Mouse (Mus musculus): ENCODE results near the gene Rab30. TPM values are rescaled to one million over a fixed set of nuclear protein-coding genes. Genes with fewer than 3 reads are reported as not detected.
A peak's percentile ranks its signal among the peaks of the same experiment; 100 is the strongest.

Gene Rab30
- polyA plus RNA-seq, 1 experiment = 12.9 TPM

- DNase-seq (ENCODE audit: low read depth) = no peak
- no peak for TF ChIP-seq POLR2A (IDR thresholded peaks at IDR 0.05; ENCODE audit: borderline replicate concordance, extremely low read depth, insufficient read depth, insufficient read length, poor library complexity, severe bottlenecking)
- TF ChIP-seq CTCF (IDR thresholded peaks at IDR 0.05; ENCODE audit: borderline replicate concordance, extremely low read depth, insufficient read depth, insufficient read length) = no peak
Observed at GRCm38 (mm10) chr7:92871596-92871995, 130.2 kb downstream of the Rab30 start.

- TF ChIP-seq POLR2A (IDR thresholded peaks at IDR 0.05; ENCODE audit: borderline replicate concordance, extremely low read depth, insufficient read depth, insufficient read length, poor library complexity, severe bottlenecking) (no peak), CTCF (IDR thresholded peaks at IDR 0.05; ENCODE audit: borderline replicate concordance, extremely low read depth, insufficient read depth, insufficient read length) (peak; percentile 90)
- peak; percentile 98 for DNase-seq (ENCODE audit: low read depth)
Observed at GRCm38 (mm10) chr7:92874116-92874675, 132.8 kb downstream of the Rab30 start, which contains the start of the genes Ddias and Prcp. Gene Ddias, minus strand, starts transcription at chr7:92874247. Gene Prcp, plus strand, starts transcription at chr7:92874470.

- peak; percentile 97 for DNase-seq (ENCODE audit: low read depth)
- TF ChIP-seq POLR2A (IDR thresholded peaks at IDR 0.05; ENCODE audit: borderline replicate concordance, extremely low read depth, insufficient read depth, insufficient read length, poor library complexity, severe bottlenecking) (peak; percentile 68; the same call in 1 of the 2 replicates), CTCF (IDR thresholded peaks at IDR 0.05; ENCODE audit: borderline replicate concordance, extremely low read depth, insufficient read depth, insufficient read length) (no peak)
Observed at GRCm38 (mm10) chr7:92874761-92875408, 133.5 kb downstream of the Rab30 start.

GRCm38 (mm10) chr7:92876066-92876465, 134.7 kb downstream of the Rab30 start:
- DNase-seq (ENCODE audit: low read depth) = peak; percentile 29
- TF ChIP-seq CTCF (IDR thresholded peaks at IDR 0.05; ENCODE audit: borderline replicate concordance, extremely low read depth, insufficient read depth, insufficient read length) (no peak), POLR2A (IDR thresholded peaks at IDR 0.05; ENCODE audit: borderline replicate concordance, extremely low read depth, insufficient read depth, insufficient read length, poor library complexity, severe bottlenecking) (no peak)

- TF ChIP-seq CTCF (IDR thresholded peaks at IDR 0.05; ENCODE audit: borderline replicate concordance, extremely low read depth, insufficient read depth, insufficient read length) (no peak), POLR2A (IDR thresholded peaks at IDR 0.05; ENCODE audit: borderline replicate concordance, extremely low read depth, insufficient read depth, insufficient read length, poor library complexity, severe bottlenecking) (no peak)
- DNase-seq (ENCODE audit: low read depth) = peak; percentile 34
Observed at GRCm38 (mm10) chr7:92876538-92876937, 135.1 kb downstream of the Rab30 start.

- TF ChIP-seq CTCF (IDR thresholded peaks at IDR 0.05; ENCODE audit: borderline replicate concordance, extremely low read depth, insufficient read depth, insufficient read length) = no peak
- TF ChIP-seq POLR2A (IDR thresholded peaks at IDR 0.05; ENCODE audit: borderline replicate concordance, extremely low read depth, insufficient read depth, insufficient read length, poor library complexity, severe bottlenecking) = no peak
Observed at GRCm38 (mm10) chr7:92878575-92879285, 137.3 kb downstream of the Rab30 start.

GRCm38 (mm10) chr7:92883850-92884716, 142.7 kb downstream of the Rab30 start:
- DNase-seq (ENCODE audit: low read depth) = no peak
- TF ChIP-seq CTCF (IDR thresholded peaks at IDR 0.05; ENCODE audit: borderline replicate concordance, extremely low read depth, insufficient read depth, insufficient read length) (no peak), POLR2A (IDR thresholded peaks at IDR 0.05; ENCODE audit: borderline replicate concordance, extremely low read depth, insufficient read depth, insufficient read length, poor library complexity, severe bottlenecking) (no peak)

More at GRCm38 (mm10) chr7:92878575-92879285, 137.3 kb downstream of the Rab30 start:
- DNase-seq (ENCODE audit: low read depth) = no peak

GRCm38 (mm10) chr7:92884998-92885660, 143.7 kb downstream of the Rab30 start:
- DNase-seq (ENCODE audit: low read depth) = no peak
- no peak for TF ChIP-seq POLR2A (IDR thresholded peaks at IDR 0.05; ENCODE audit: borderline replicate concordance, extremely low read depth, insufficient read depth, insufficient read length, poor library complexity, severe bottlenecking)
- no peak for TF ChIP-seq CTCF (IDR thresholded peaks at IDR 0.05; ENCODE audit: borderline replicate concordance, extremely low read depth, insufficient read depth, insufficient read length)

GRCm38 (mm10) chr7:92886801-92887200, 145.4 kb downstream of the Rab30 start:
- DNase-seq (ENCODE audit: low read depth) = no peak
- no peak for TF ChIP-seq POLR2A (IDR thresholded peaks at IDR 0.05; ENCODE audit: borderline replicate concordance, extremely low read depth, insufficient read depth, insufficient read length, poor library complexity, severe bottlenecking)
- TF ChIP-seq CTCF (IDR thresholded peaks at IDR 0.05; ENCODE audit: borderline replicate concordance, extremely low read depth, insufficient read depth, insufficient read length) = no peak

- no peak for TF ChIP-seq CTCF (IDR thresholded peaks at IDR 0.05; ENCODE audit: borderline replicate concordance, extremely low read depth, insufficient read depth, insufficient read length)
- no peak for TF ChIP-seq POLR2A (IDR thresholded peaks at IDR 0.05; ENCODE audit: borderline replicate concordance, extremely low read depth, insufficient read depth, insufficient read length, poor library complexity, severe bottlenecking)
Observed at GRCm38 (mm10) chr7:92887230-92887629, 145.8 kb downstream of the Rab30 start.

More at GRCm38 (mm10) chr7:92887230-92887629, 145.8 kb downstream of the Rab30 start:
- no peak for DNase-seq (ENCODE audit: low read depth)
